Mouse (Mus musculus) heart, embryonic 12.5 days (tissue): Measurements from ENCODE around the gene Tada2a. TPM values are rescaled to one million over a fixed set of nuclear protein-coding genes. Genes with fewer than 3 reads are reported as not detected.

Experiments used
- ATAC-seq: fragments of 200-750 bp; cut with Nextera tagmentation; 2 replicates; pipeline ENCODE4 v1.8.0; 2017; ENCODE audit warnings: moderate TSS enrichment, moderate library complexity; ENCODE audit not compliant: insufficient number of reproducible peaks, low FRiP score
- H3K27ac ChIP-seq: fragments of 300-500 bp; sonication (generic); 2 replicates; pipeline ENCODE4 v1.5.1; 2016; ENCODE audit warnings: mild to moderate bottlenecking, moderate library complexity; ENCODE audit not compliant: poor library complexity, severe bottlenecking
- H3K27me3 ChIP-seq: fragments of 300-500 bp; sonication (generic); replicated peaks from 2 replicates; pipeline ENCODE4 v1.6.1; 2016; ENCODE audit warnings: mild to moderate bottlenecking, moderate library complexity
- H3K36me3 ChIP-seq: fragments of 300-500 bp; sonication (generic); 2 replicates; pipeline ENCODE4 v1.6.1; 2016; ENCODE audit warnings: mild to moderate bottlenecking, moderate library complexity
- H3K4me1 ChIP-seq: fragments of 300-500 bp; sonication (generic); replicated peaks from 2 replicates; pipeline ENCODE4 v1.6.1; 2016; ENCODE audit warnings: mild to moderate bottlenecking
- H3K4me2 ChIP-seq: fragments of 300-500 bp; sonication (generic); 2 replicates; pipeline ENCODE4 v1.6.1; 2016; ENCODE audit warnings: mild to moderate bottlenecking, moderate library complexity
- H3K4me3 ChIP-seq: fragments of 300-500 bp; sonication (generic); 2 replicates; pipeline ENCODE4 v1.5.1; 2016; ENCODE audit warnings: mild to moderate bottlenecking
- H3K9ac ChIP-seq: fragments of 300-500 bp; sonication (generic); 2 replicates; pipeline ENCODE4 v1.6.1; 2016; ENCODE audit warnings: mild to moderate bottlenecking, moderate library complexity
- H3K9me3 ChIP-seq: fragments of 300-500 bp; sonication (generic); replicated peaks from 2 replicates; pipeline ENCODE4 v1.6.1; 2016; ENCODE audit warnings: mild to moderate bottlenecking, moderate library complexity
- WGBS: fragments of 180-500 bp; shearing (Covaris S2); methylation state at CpG from one replicate; pipeline ENCODE4 v1.1.7; 2016; 5-methylcytosine and 5-hydroxymethylcytosine counted together
- polyA plus RNA-seq: library from polyadenylated mRNA; unstranded; fragments of >200 nt; fragmentation: Nextera tagmentation; extraction: Ambion mirVana; gene quantifications from 2 replicates; pipeline ENCODE4 v1.2.1, GENCODE M21; 2016

The Tada2a gene
- polyA plus RNA-seq, 1 experiment from 2014 or later: 22.9 TPM

DNA sequence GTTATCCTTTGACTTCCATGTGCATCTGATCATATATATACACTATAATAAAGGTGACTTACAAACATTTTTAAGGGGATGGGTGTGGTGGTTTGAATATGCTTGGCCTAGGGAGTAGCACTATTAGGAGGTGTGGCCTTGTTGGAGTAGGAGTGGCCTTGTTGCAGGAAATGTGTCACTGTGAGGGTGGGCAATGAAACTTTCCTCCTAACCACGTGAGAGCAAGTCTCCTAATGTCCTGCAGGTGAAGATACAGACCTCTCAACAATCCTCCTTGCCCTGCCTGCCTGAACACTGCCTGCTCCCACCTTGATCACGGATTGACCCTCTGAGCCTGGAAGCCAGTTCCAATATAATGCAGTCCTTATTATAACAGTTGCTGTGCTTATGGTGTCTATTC is 22.3 kb downstream of the Tada2a start:
- Histone ChIP-seq H3K27me3 (no peaks in the 10 kb centered on the region), H3K36me3 (peaks cover 81% of the 10 kb centered on the region), H3K4me3 (no peak overlapping the region), H3K27ac (no peak overlapping the region), H3K9me3 (no peaks in the 10 kb centered on the region), H3K9ac (no peak overlapping the region), H3K4me2 (no peak overlapping the region), H3K4me1 (no peaks in the 10 kb centered on the region)
- ATAC-seq: no peak
- WGBS: 68% methylated on average over 2 of the region's 2 CpGs

DNA sequence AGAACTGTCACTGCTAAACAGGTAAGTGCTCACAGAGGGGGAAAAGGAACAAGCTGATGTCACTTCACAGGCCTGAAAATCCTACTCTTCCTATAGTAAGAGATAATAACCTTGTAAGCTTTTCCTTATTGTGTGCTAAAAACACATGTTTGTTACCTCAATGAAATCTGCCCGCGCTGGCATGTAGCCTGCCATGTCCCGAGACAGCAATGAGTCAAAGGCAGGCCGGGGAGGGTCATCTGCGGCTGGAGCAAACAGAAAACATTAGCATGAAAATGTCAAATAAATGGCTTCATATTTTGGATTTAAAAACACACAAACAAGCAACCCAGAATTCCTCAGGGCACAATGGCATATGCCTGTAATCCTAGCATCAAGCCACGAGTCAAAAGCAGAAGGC is 25.4 kb downstream of the Tada2a start:
- ATAC-seq: no peak
- Histone ChIP-seq H3K4me3 (no peak overlapping the region), H3K4me1 (peaks cover 9% of the 10 kb centered on the region), H3K4me2 (no peak overlapping the region), H3K27me3 (no peaks in the 10 kb centered on the region), H3K9me3 (no peaks in the 10 kb centered on the region), H3K27ac (no peak overlapping the region), H3K36me3 (peaks cover 84% of the 10 kb centered on the region), H3K9ac (no peak overlapping the region)
- 90% methylated on average over 6 of the region's 6 CpGs for WGBS

DNA sequence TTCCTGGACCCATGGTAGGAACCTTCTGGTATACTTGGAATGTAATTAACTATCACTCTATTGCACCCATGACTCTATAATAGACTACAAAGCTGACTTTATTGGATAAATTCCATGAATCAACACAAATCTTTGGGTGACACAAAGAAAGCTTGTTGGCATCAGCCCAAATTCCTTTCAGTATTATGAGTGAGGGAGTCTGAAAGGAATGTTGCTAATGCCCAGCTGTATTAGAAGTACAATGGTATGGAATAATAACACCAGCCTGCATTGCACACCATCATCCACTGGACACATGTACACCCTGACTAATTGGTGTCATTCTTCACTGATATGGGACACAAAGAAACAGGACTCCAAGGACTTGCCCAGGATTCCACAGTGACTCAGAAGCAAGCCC is 28.2 kb downstream of the Tada2a start:
- peaks cover 80% of the 10 kb centered on the region for H3K36me3 ChIP-seq

DNA sequence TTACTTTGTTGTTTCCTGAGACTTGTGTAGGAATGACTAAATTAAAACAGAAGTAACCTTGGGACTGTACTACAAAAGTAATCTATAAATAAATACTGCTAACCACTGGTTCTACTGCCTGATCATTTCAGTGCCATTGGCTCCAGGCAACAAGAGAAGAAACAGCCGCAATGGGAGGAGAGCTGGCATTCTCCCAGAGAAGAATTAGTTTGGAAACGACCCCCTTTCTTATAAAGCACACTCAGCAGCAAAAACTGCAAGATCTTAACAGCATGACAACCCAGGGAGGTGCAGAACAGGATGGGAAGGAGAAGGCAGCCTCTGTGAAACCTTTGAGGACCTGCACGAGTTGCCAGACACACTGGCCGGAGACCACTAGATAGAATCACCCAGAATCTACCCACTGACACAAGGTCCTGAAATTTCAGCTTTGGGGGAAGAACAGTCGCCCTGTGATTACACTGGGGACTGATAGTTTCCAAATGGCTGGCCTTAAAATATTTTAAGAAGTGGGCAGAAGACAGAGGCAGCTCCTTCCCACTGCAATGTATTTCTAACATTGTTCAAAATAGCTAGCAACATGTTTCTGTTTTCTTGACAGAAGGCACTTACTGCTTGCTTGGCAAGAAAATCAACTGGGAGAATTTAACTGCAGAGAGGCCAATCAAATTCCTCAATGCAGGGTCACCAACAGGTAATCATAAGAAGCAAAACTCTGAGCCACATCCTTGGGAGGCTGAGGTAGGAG is 32.0 kb downstream of the Tada2a start:
- 74% methylated on average over 5 of the region's 5 CpGs for WGBS
- no peaks in the 10 kb centered on the region for H3K27me3 ChIP-seq
- no peak for ATAC-seq
- H3K27ac ChIP-seq: no peak overlapping the region
- no peak overlapping the region for H3K4me2 ChIP-seq
- no peaks in the 10 kb centered on the region for H3K9me3 ChIP-seq
- peaks cover 66% of the 10 kb centered on the region for H3K36me3 ChIP-seq
- H3K4me1 ChIP-seq: peaks cover 9% of the 10 kb centered on the region
- H3K4me3 ChIP-seq: no peak overlapping the region
- no peak overlapping the region for H3K9ac ChIP-seq

More for the DNA sequence above, 28.2 kb downstream of the Tada2a start:
- no peak overlapping the region for H3K4me2 ChIP-seq
- H3K27me3 ChIP-seq: no peaks in the 10 kb centered on the region
- H3K9me3 ChIP-seq: no peaks in the 10 kb centered on the region
- H3K4me1 ChIP-seq: peaks cover 9% of the 10 kb centered on the region
- no peak overlapping the region for H3K27ac ChIP-seq
- no peak for ATAC-seq
- H3K9ac ChIP-seq: 0 out of 2 replicates have a peak overlapping the region, but pooled peaks have one; percentile 5
- no peak overlapping the region for H3K4me3 ChIP-seq

DNA sequence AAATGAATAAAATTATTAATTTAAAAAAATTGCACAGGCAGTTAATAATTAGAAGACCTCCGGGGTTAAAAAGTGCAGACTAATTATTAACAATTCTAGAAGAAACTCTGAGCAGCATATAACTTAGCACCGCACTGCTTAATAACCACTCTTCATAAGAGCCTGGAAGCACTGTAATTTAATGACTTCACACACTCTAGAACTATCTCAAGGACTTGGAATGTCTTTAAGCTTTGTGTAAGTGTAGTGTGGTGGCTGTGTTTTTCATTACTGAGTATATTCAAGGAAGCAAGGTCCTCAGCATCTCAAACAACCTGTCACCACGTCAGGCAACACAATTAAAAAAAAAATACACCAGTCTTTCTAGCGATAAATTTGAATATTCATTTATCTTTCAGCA is 34.3 kb downstream of the Tada2a start:
- H3K36me3 ChIP-seq: peaks cover 70% of the 10 kb centered on the region
- H3K27ac ChIP-seq: no peak overlapping the region
- no peaks in the 10 kb centered on the region for H3K27me3 ChIP-seq
- WGBS: 80% methylated on average over 4 of the region's 4 CpGs
- no peak overlapping the region for H3K9ac ChIP-seq
- no peak overlapping the region for H3K4me2 ChIP-seq
- H3K9me3 ChIP-seq: no peaks in the 10 kb centered on the region
- ATAC-seq: no peak
- H3K4me1 ChIP-seq: no peaks in the 10 kb centered on the region
- H3K4me3 ChIP-seq: no peak overlapping the region

DNA sequence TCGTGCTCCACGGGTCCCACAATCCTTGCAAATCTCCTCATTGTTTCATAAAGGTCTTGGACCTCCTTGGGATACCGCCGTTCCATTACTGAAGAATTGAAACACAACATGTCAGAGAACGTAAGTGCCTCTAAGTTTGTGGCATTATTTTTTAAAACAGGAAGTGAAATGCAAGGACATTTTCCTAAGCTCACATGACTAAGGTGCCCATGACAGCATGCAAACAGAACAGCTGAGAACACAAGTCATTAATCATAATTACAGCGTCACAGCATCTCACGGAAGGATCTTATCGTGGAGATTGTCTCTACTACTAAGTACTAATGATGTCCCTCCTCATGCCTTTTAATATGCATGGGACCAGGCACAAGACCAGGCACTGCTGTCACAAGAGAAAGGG is 38.8 kb downstream of the Tada2a start:
- Histone ChIP-seq H3K9me3 (no peaks in the 10 kb centered on the region), H3K36me3 (peaks cover 66% of the 10 kb centered on the region), H3K4me1 (no peaks in the 10 kb centered on the region), H3K9ac (no peak overlapping the region), H3K4me3 (no peak overlapping the region), H3K27me3 (no peaks in the 10 kb centered on the region), H3K27ac (no peak overlapping the region), H3K4me2 (no peak overlapping the region)
- no peak for ATAC-seq
- WGBS: 92% methylated on average over 8 of the region's 8 CpGs

DNA sequence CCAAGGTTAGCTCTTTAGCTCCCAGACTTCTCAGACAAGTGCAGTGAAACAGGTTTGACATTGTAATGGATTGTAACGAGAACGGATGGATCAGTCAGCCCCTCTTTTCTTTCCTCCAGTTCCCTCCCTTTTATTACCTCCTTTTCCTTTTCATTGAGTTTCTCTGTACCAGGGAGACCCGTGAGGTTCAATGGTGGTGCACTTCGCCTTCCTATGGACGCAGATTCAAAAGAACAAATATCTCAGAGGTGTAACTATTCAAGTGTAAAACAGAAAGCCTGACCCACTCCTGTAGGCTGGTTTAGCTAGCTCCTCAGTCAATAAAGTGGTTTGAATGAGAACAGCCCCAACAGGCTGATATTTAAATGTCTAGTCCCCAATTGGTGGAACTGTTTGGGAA is 47.5 kb downstream of the Tada2a start:
- WGBS: 89% methylated on average over 5 of the region's 5 CpGs
- no peak overlapping the region for H3K27ac ChIP-seq
- no peak overlapping the region for H3K4me2 ChIP-seq
- peaks cover 52% of the 10 kb centered on the region for H3K36me3 ChIP-seq
- ATAC-seq: no peak
- no peak overlapping the region for H3K9ac ChIP-seq
- H3K27me3 ChIP-seq: no peaks in the 10 kb centered on the region
- no peaks in the 10 kb centered on the region for H3K9me3 ChIP-seq
- no peak overlapping the region for H3K4me3 ChIP-seq
- peaks cover 18% of the 10 kb centered on the region for H3K4me1 ChIP-seq

DNA sequence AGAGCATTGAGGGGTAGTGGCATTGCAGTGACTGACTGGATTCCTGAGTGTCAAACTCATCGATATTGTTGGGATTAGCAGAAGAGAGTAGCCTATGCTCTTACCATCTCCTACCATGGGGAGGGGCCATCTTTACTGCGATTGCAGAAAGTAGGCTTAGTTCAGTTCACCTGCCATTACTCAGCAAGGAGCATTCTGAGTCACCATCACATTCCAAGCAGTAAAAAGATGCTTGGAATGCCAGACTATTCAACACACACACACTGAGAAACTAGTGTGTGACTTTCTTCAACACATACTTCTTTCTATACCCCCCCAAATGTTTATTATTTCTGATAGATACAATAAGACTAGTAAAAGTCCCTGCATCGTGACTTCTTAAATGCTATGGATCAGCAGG is 49.1 kb downstream of the Tada2a start:
- H3K4me2 ChIP-seq: 0 out of 2 replicates have a peak overlapping the region, but pooled peaks have one; percentile 9
- peaks cover 18% of the 10 kb centered on the region for H3K4me1 ChIP-seq
- H3K9me3 ChIP-seq: no peaks in the 10 kb centered on the region
- peaks cover 42% of the 10 kb centered on the region for H3K36me3 ChIP-seq
- no peak overlapping the region for H3K9ac ChIP-seq
- H3K27ac ChIP-seq: peak overlapping the region; percentile 61
- H3K27me3 ChIP-seq: no peaks in the 10 kb centered on the region
- WGBS: 71% methylated on average over 3 of the region's 3 CpGs
- H3K4me3 ChIP-seq: no peak overlapping the region
- no peak for ATAC-seq

DNA sequence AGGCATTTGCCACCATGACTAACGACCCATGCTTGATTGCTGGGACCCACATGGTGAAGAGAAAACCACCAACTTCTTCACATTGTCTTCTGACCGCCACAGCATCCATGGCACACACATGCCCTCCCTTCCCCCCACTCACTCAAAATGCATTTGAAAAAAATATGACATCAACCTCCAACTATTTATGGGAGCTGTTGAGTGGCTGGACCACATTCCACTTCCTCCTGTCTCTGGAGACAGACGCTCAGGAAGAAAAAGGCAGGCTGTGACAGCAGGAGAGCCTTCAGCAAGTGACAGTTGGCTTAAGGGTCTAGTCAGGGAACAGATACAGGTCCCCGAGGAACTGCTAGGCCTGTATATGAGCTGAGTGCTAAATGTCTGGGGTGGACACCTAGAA is 49.5 kb downstream of the Tada2a start:
- 48% methylated on average over 4 of the region's 4 CpGs for WGBS
- H3K4me1 ChIP-seq: peaks cover 18% of the 10 kb centered on the region
- H3K4me3 ChIP-seq: no peak overlapping the region
- H3K4me2 ChIP-seq: 0 out of 2 replicates have a peak overlapping the region, but pooled peaks have one; percentile 9
- H3K27me3 ChIP-seq: no peaks in the 10 kb centered on the region
- no peaks in the 10 kb centered on the region for H3K9me3 ChIP-seq
- peak overlapping the region; percentile 61 for H3K27ac ChIP-seq
- H3K9ac ChIP-seq: no peak overlapping the region
- peaks cover 42% of the 10 kb centered on the region for H3K36me3 ChIP-seq
- ATAC-seq: no peak

DNA sequence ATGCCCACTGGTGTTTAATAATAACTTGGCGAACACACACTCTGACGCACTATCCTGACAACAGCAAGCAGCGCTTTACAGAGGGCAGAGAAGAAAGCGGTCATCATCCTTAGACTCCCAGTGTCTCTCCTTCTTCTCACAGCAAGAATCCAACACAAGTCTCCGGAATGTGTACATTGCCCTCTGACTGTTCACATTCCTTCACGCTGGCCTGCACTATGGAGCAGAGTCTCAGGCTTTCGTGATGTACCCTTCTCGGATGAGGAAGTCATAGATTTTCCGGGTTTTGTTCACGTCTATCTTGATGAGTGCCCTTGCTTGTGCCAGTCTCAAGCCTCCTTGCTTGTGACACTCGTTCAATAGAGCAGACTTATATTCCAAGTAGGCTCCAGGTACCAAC is 50.0 kb downstream of the Tada2a start:
- Histone ChIP-seq H3K4me2 (no peak overlapping the region), H3K4me1 (peaks cover 18% of the 10 kb centered on the region), H3K36me3 (peaks cover 41% of the 10 kb centered on the region), H3K9ac (no peak overlapping the region), H3K9me3 (no peaks in the 10 kb centered on the region), H3K27ac (peak overlapping the region; percentile 61), H3K27me3 (no peaks in the 10 kb centered on the region), H3K4me3 (no peak overlapping the region)
- 87% methylated on average over 11 of the region's 11 CpGs for WGBS
- no peak for ATAC-seq

DNA sequence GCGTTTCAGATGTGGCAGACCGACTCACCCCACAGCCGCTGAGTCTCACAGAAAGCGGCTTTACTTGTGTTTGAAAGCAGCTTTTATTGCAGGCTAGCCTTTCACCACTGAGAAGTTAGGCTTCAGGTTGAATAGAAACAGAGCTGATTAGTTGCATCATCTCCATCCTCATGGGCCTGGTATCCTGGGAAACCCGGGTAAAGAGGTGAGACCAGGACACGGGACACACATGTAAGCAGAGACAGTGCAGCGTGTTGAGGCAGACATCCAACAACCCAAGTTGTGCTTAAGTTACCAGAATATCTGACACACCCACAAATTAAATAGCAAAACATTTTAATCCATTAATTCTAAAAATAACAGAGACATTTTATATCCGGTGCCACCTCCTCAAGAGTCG is 50.8 kb downstream of the Tada2a start:
- no peak overlapping the region for H3K27ac ChIP-seq
- no peaks in the 10 kb centered on the region for H3K27me3 ChIP-seq
- 91% methylated on average over 9 of the region's 9 CpGs for WGBS
- ATAC-seq: no peak
- H3K9me3 ChIP-seq: no peaks in the 10 kb centered on the region
- peaks cover 33% of the 10 kb centered on the region for H3K36me3 ChIP-seq
- no peak overlapping the region for H3K4me2 ChIP-seq
- no peak overlapping the region for H3K4me3 ChIP-seq
- H3K4me1 ChIP-seq: peaks cover 18% of the 10 kb centered on the region
- H3K9ac ChIP-seq: no peak overlapping the region

DNA sequence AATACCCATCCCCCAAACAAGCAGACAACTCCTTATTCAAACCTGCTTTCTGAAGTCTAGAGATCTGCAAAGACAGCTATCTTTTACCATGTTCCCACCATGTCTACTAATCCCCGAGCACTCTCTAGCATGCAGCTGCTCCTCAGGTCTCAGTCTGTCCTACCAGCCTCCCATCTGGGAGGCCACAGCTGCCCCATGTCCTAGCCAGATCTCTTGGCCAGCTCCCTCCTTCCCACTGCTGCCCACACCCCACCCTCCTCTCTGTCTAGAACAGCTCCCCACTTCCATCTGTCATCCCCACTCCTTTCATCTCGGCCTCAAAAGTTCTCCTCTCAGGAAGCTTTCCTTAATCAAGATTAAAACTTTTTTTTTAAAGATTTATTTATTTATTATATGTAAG is 52.4 kb downstream of the Tada2a start:
- H3K9ac ChIP-seq: no peak overlapping the region
- H3K4me1 ChIP-seq: peaks cover 18% of the 10 kb centered on the region
- H3K4me3 ChIP-seq: no peak overlapping the region
- H3K27ac ChIP-seq: no peak overlapping the region
- H3K9me3 ChIP-seq: no peaks in the 10 kb centered on the region
- H3K4me2 ChIP-seq: no peak overlapping the region
- WGBS: 68% methylated on average over 2 of the region's 2 CpGs
- peaks cover 20% of the 10 kb centered on the region for H3K36me3 ChIP-seq
- H3K27me3 ChIP-seq: no peaks in the 10 kb centered on the region
- ATAC-seq: no peak
